Mouse (Mus musculus): ENCODE data around the gene Osbpl7.

The Osbpl7 gene

DNA sequence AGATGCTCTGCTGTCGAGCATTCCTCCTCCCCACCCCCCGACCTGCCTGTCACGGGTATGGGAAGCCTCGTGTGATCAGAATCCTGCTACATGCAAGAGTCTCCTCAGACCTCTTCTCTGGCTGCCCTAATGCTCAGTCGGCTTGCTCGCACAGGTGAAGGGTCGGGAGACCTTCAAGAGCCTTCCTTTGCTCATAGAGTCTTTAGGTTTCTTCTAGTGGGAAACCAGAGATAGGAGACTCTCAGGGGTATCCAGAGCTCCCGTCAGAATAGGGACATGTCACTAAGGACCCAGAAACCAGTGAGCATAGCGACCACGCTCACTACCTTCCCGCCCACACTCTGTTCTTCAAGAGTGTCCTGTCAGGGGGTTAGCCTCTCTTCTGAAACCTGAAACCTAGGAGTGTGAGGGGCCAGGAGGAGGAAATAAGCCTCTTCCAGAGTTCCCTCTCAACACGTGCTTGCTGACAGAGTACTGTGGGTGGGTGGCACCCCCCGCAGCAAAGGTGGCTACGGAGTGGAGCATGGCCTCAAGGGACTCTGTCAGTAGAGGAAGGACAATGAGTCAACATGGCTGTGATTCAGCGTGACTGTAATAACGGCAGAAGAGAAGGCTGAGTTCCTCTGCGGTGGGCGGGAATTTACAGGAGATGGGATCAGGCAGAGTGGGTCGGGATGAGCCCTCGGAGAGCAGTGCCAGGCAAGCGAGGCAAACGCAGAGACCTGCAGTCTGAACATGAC lies 33.1 kb downstream of the Osbpl7 start:
- DNase-seq (ENCODE audit: low spot score in 2 of 2) = peak in 1 of 2 experiments; percentile 61

DNA sequence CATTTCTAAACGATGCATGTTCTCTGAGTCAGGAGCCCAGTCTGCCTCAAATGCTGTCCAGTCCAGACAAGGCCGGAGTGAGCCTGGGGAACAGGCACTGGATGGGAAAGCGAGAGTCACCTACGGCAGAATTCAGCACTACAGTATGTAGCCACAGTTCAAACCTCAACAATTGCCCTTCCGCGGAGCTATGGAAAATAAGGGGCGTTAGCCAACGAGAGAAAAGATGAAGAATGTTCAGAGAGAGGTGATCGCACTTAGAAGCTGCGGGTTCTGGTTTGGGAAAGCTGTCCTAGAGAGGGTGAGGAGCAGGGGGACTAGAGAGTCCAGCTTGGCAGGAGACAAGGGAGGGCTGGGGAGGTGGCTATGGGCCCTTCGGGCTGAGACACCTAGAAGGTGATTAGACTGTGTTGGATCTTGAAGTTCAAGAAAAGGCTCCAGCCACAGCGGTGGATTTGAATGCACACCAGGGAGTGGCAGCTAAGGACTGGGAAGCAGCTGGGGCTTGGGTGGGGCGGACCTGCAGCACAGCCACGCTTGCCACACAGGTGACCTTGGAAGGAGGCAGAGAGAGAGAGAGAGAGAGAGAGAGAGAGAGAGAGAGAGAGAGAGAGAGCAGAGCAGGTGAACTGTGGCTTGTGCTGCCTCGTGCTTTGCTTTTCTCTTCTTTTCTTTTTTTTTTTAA lies 34.5 kb downstream of the Osbpl7 start:
- DNase-seq (ENCODE audit: low spot score in 2 of 2) = no peak

GRCm38 (mm10) chr11:97086365-97086764 lies 35.9 kb downstream of the Osbpl7 start:
- no peak for DNase-seq (ENCODE audit: low spot score in 2 of 2)

DNA sequence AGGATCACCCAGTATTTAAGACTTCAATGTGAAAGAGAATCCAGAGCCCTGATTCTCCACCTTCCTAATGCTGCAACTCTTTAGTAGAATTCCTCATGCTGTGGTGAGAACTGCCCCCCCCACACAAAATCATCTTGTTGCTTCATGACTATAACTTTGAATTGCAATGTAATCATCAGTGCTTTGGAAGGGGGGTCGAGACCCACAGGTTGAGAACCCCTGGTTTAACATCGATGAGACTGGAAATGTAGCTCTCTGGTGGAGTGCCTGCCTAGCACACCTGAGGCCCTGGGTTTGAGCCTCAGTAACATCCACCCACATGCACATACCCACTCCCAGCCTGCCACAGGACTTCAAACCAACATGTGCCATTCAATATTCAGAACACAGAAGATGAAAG lies 44.2 kb downstream of the Osbpl7 start:
- DNase-seq (ENCODE audit: low spot score in 2 of 2) = no peak

DNA sequence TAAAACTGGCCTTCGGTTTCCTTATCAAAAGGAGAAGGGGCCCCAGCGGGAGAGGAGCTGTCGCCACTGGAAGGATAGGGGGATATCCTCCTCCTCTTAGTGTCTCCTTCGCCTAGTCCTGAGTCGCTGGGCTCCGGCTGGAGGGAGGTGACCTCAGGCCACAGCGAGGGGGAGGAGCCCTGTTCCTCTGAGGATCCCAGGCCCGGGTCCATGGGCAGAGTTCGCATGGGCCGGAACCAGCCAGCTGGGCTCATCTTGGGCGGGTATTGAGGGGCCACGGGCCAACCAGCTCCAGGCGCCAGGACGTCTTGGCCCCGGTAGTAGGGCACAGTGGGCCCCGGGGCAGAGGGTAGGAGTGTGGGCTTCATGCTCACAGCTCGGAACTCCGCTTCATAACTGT lies 48.4 kb downstream of the Osbpl7 start:
- no peak for DNase-seq (ENCODE audit: low spot score in 2 of 2)

GRCm38 (mm10) chr11:97101722-97102121 lies 51.3 kb downstream of the Osbpl7 start:
- peak in 1 of 2 experiments; percentile 23 for DNase-seq (ENCODE audit: low spot score in 2 of 2)

DNA sequence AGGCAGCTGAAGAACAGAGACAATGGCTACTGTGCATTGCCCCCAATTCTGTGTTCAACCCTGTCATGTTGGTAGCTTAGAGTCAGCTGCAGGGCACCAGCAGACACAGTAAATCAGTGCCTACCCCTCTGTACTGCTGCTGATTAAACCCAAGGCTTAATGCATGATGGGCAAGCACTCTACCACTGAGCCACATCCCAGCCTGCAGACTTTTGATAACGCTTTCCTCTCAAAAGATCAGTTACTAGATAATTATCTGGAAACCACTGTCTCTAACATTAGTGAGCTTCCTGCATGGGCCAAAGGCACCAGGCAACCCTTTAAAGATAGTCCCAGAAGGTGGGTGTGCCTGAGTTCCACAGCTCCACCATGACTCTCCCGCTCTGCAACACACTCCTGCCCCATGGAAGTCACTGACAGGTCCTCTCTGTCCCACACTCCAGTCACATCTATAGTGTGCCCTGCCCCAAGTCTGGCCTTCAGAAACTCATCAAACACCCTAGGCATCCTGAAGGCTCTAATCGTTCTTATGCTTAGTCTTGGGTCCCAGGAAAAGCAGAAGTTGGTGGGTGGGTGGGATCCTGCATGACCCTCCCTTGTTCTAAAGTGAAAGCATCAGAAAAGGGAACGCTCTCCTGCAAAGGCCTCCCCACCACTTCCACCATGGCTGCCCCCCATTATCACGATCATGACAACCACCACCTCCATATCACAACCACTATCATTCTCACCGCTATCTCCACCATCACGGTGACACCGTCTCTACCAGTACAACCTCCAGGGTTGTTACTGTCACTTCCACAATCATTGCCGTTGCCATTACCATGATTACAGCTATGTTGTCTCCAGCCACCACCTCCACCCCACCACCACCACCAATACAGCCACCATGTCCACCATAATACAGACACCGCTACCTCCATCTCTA lies 53.0 kb downstream of the Osbpl7 start:
- no peak for DNase-seq (ENCODE audit: low spot score in 2 of 2)

GRCm38 (mm10) chr11:97104091-97104483 lies 53.7 kb downstream of the Osbpl7 start:
- DNase-seq (ENCODE audit: low spot score in 2 of 2) = no peak

DNA sequence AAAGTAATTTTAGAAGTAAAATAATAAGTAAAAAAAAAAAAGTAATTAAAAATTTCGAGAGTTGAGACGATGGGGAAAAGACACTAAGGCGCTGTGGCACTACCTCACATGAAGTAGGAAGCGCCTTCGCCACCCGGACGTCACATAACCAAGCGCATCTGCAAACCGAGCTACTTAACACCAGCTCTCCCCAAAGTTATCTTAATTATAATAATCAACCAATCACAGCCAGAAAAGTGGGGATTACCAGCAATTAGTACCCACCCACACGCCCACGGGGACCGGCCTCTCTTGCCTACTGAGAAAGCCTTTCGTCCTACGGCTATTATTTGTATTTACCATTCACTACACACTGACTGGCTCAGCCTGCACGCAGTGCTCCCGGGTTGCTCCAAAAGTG lies 58.5 kb downstream of the Osbpl7 start:
- DNase-seq (ENCODE audit: low spot score in 2 of 2) = peak in 1 of 2 experiments; percentile 49

DNA sequence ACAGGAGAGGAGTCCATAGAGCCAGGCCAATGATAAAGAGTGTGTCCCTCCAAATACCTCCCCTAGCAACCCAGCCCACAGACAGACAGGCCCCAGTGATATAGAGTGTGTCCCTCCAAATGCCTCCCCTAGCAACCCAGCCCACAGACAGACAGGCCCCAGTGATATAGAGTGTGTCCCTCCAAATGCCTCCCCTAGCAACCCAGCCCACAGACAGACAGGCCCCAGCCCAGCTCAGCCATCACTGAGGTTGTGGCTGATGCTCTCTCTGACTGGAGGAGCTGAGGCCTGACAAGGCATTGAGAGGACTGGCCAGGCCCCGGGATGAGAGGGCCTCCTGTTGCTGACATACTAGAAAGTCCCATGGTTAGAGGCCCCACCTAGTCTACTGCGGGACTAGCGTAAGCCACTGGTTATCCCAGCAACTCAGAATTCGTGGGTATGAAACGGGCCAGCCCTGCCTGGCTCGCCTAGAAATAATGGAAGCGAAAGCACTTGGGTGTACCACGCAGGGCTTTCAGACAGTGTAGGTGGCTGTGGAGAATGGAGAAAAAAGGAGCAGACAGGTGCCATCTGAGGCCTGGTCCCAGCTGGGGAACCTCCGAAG lies 62.2 kb downstream of the Osbpl7 start:
- no peak for DNase-seq (ENCODE audit: low spot score in 2 of 2)

DNA sequence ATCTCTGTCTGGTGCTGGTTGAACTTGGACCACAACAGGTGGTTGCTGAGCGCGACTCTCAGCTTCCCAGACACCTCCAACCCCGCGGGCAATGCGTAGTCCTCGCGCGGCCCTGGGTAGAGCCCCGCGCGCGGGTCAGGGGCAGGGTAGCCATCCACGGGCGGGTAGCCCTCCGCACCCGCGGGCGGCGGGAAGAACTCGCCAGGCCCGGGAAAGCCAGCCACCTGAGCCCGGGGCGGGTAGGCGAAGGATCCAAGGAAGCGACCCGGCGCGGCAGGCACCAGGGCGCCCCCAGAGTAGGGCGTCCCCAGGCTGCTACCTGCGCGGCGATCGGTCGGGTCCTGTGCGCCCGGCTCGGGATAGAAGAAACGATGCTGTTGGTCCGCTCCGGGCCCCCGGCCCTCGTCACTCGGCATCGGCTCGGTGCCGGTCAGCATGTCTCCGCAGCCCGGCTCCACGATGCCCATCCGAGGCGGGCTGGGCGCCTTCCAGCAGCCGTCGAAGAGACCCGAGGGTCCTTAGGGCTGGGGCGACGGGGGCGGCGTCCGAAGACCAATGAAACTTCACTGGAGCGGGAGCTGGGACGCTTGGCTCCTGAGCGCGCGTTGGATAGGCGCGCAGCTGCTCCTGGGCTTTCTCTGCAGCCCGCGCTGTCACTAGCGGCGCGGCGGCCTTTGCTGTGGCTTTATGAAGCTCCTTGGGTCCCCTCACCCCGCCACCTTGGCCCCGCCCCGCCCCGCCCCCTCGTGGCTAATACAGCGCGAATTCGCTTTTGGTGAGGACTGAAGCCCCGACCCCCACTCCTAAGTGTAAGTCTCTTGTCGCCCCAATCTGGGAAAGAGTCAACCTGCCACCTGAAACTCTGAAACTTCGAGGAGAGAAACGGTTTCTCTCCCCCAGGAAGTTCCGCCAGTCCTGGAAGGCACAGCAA lies 64.5 kb downstream of the Osbpl7 start, which contains the start of gene Tbx21:
Gene Tbx21 (minus strand): TSS at position 661 of the 931 bp plus-strand sequence.
- no peak for DNase-seq (ENCODE audit: low spot score in 2 of 2)

DNA sequence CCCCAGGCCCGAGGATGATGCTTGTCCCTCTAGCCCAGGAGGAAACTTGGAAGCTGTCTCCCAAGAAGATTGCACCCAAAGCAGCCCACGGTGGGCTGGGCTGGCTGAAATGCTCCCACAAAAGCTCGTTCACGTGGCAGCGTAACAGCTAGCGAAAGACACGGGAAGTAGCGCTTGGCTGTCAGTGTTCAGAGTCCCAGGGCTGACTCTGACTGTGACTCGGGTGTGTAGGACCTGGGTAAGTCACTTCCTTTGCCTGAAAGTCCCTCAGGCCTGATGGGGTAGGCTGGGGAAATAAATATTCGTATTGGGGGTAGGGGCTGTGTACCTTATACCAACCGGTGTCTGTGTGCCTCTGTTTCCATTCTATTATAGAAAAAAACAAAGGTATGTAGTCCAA lies 65.4 kb downstream of the Osbpl7 start:
- no peak for DNase-seq (ENCODE audit: low spot score in 2 of 2)

Measured in left cerebral cortex, adult 9 months (tissue).